Mouse (Mus musculus): ENCODE data around the gene Pnpt1. TPM values are rescaled to one million over a fixed set of nuclear protein-coding genes. Genes with fewer than 3 reads are reported as not detected.

Gene Pnpt1
- polyA plus RNA-seq, 1 experiment from 2014 or later = 41.1 TPM

DNA sequence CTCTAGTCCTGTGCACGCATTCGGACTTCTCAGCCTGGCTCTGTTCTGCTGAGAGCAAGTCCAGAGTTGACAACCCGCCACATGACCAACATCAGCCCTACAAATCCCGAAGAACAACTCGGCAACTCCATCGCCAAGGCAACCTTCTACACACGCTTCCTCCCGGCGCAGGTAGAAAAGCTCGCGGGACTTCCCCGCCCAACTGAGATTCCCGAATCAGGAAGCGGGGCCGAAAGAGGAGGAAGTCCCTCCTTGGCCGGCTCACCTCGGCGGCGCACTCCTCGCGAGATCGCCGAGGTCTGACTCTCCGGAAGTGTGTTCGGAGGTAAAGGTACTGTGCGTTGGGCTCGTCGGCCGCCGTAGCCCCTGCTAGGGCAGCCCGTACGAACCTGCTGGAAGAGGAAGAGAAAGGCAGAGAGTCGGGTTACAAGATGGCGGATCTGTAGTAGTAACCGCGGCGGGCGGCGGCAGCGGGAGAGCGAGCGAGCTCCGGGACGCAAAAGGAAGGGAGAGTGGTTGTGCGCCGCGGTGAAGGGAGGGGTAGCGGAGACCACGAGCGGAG, 42.1 kb downstream of the Pnpt1 start, which contains the start of gene Ppp4r3b:
Gene Ppp4r3b (plus strand): TSS at position 328 of the 562 bp plus-strand sequence.
- Histone ChIP-seq H3K36me3 (ENCODE audit: control insufficient read depth, insufficient read depth) (no peaks in the 10 kb centered on the region), H3K27me3 (ENCODE audit: control insufficient read depth, insufficient read depth, low read length) (no peaks in the 10 kb centered on the region), H3K4me1 (ENCODE audit: control insufficient read depth, insufficient read depth, low read length) (peaks cover 8% of the 10 kb centered on the region), H3K4me2 (ENCODE audit: low read depth, low read length) (peak within 1 kb of the TSS; percentile 93), H3K4me3 (ENCODE audit: low read length) (peak within 1 kb of the TSS; percentile 100), H3K27ac (ENCODE audit: low read length) (peak within 1 kb of the TSS; percentile 95), H3K9ac (ENCODE audit: low read length) (peak within 1 kb of the TSS; percentile 99), H3K9me3 (replicated peaks; ENCODE audit: control insufficient read depth, low read length) (no peaks in the 10 kb centered on the region)
- WGBS = under 1% methylated on average over 50 of the region's 50 CpGs
- peak; percentile 97 for ATAC-seq (replicated peaks; ENCODE audit: extremely low read depth, insufficient read depth, low FRiP score)

DNA sequence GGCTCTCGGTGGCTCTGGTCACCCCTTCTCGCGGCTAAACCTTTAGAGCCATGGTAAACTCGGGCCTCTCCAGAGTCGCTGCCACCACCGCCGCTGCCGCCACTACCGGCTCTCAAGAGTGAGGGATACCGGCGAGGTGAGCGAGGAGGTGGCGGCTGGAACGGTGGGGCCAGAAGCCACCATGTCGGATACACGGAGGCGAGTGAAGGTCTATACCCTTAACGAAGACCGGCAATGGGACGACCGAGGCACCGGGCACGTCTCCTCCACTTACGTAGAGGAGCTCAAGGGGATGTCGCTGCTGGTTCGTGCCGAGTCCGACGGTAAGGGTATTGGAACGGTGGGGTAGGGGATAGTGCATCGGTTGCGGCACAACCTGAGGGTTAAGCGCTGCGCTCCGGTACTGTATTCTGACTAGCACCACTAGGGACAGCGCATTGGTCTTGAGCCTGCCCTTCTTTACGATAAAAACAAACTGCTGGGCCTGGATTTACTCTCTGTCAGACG, 42.6 kb downstream of the Pnpt1 start:
- H3K9me3 ChIP-seq (replicated peaks; ENCODE audit: control insufficient read depth, low read length) = no peaks in the 10 kb centered on the region
- H3K27ac ChIP-seq (ENCODE audit: low read length) = peak overlapping the region; percentile 95
- no peaks in the 10 kb centered on the region for H3K27me3 ChIP-seq (ENCODE audit: control insufficient read depth, insufficient read depth, low read length)
- H3K9ac ChIP-seq (ENCODE audit: low read length) = peak overlapping the region; percentile 99
- H3K4me3 ChIP-seq (ENCODE audit: low read length) = peak overlapping the region; percentile 100
- H3K36me3 ChIP-seq (ENCODE audit: control insufficient read depth, insufficient read depth) = no peaks in the 10 kb centered on the region
- H3K4me1 ChIP-seq (ENCODE audit: control insufficient read depth, insufficient read depth, low read length) = peaks cover 8% of the 10 kb centered on the region
- peak overlapping the region; percentile 92 for H3K4me2 ChIP-seq (ENCODE audit: low read depth, low read length)
- under 1% methylated on average over 38 of the region's 38 CpGs for WGBS
- ATAC-seq (replicated peaks; ENCODE audit: extremely low read depth, insufficient read depth, low FRiP score) = peak; percentile 72

DNA sequence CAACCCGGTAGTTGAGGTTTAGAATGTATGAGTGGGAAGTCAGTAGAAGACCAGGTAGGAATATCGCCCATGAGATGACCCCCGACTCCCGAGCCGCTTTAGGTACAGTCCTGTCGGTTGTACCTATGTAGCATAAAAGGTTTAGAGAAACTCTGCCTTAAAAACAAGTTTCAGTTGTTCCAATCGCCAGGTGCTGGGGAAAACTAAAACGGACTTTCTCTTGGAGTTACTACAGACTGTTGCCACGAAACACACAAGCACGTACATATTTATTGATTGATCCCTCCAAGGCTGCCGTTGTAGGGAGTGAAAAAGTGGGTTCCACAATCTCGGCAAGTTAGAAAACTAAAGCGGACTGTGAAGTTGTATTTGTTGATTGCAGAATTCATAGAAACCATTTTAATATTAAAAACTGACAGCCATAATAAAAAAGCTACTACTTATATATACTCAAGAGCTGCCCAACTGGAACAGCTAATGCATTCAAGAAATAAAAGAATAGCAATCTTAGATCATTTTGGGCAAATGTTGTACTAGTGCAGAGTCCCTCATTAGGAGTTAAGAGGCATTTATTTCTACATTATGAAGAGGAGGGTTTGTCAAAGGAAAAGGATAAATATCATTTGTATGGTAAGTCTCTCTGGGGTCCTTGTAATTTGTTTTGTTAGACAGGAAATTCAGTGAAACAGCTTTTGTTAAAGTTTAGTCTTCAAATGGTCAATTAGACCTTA, 43.3 kb downstream of the Pnpt1 start:
- peak overlapping the region; percentile 95 for H3K27ac ChIP-seq (ENCODE audit: low read length)
- peak overlapping the region; percentile 92 for H3K4me2 ChIP-seq (ENCODE audit: low read depth, low read length)
- peak overlapping the region; percentile 99 for H3K9ac ChIP-seq (ENCODE audit: low read length)
- 1% methylated on average over 13 of the region's 13 CpGs for WGBS
- H3K27me3 ChIP-seq (ENCODE audit: control insufficient read depth, insufficient read depth, low read length) = no peaks in the 10 kb centered on the region
- H3K4me1 ChIP-seq (ENCODE audit: control insufficient read depth, insufficient read depth, low read length) = peaks cover 8% of the 10 kb centered on the region
- ATAC-seq (replicated peaks; ENCODE audit: extremely low read depth, insufficient read depth, low FRiP score) = no peak
- H3K9me3 ChIP-seq (replicated peaks; ENCODE audit: control insufficient read depth, low read length) = no peaks in the 10 kb centered on the region
- peak overlapping the region; percentile 100 for H3K4me3 ChIP-seq (ENCODE audit: low read length)
- no peaks in the 10 kb centered on the region for H3K36me3 ChIP-seq (ENCODE audit: control insufficient read depth, insufficient read depth)

- Histone ChIP-seq H3K4me1 (ENCODE audit: control insufficient read depth, insufficient read depth, low read length) (peaks cover 13% of the 10 kb centered on the region), H3K27me3 (ENCODE audit: control insufficient read depth, insufficient read depth, low read length) (no peaks in the 10 kb centered on the region), H3K9ac (ENCODE audit: low read length) (no peak overlapping the region), H3K27ac (ENCODE audit: low read length) (no peak overlapping the region), H3K4me2 (ENCODE audit: low read depth, low read length) (no peak overlapping the region), H3K36me3 (ENCODE audit: control insufficient read depth, insufficient read depth) (peaks cover 9% of the 10 kb centered on the region; the same call in 1 of the 2 replicates), H3K4me3 (ENCODE audit: low read length) (no peak overlapping the region), H3K9me3 (replicated peaks; ENCODE audit: control insufficient read depth, low read length) (no peaks in the 10 kb centered on the region)
- ATAC-seq (replicated peaks; ENCODE audit: extremely low read depth, insufficient read depth, low FRiP score) = no peak
- 93% methylated on average over 1 of the region's 1 CpGs for WGBS
These were observed 48.8 kb downstream of the Pnpt1 start for GRCm38 (mm10) chr11:29179319-29179718.

DNA sequence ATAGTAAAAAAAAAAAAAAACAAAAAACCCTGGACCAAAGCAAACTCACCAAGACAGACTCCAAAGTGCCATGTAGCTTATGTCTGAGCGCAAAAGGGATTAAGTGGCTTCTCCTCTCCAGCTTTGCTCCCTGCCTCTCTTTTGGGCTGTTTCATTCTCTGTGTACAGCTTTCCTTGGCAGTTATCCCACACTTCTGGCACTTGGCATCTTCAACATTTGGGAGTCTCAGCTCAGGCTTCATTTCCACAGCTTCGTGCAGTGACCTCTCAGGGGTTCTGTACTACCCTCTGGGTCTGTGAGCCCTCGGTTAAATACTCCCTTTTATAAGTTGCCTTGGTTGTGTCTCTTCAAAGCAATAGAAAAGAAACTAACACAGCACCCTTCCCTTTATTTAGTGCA, 50.1 kb downstream of the Pnpt1 start:
- peaks cover 9% of the 10 kb centered on the region; the same call in 1 of the 2 replicates for H3K36me3 ChIP-seq (ENCODE audit: control insufficient read depth, insufficient read depth)
- no peak overlapping the region for H3K9ac ChIP-seq (ENCODE audit: low read length)
- no peak overlapping the region for H3K4me3 ChIP-seq (ENCODE audit: low read length)
- no peaks in the 10 kb centered on the region for H3K9me3 ChIP-seq (replicated peaks; ENCODE audit: control insufficient read depth, low read length)
- WGBS = 49% methylated on average over 3 of the region's 3 CpGs
- H3K27me3 ChIP-seq (ENCODE audit: control insufficient read depth, insufficient read depth, low read length) = no peaks in the 10 kb centered on the region
- ATAC-seq (replicated peaks; ENCODE audit: extremely low read depth, insufficient read depth, low FRiP score) = no peak
- H3K4me2 ChIP-seq (ENCODE audit: low read depth, low read length) = no peak overlapping the region
- peak overlapping the region; percentile 13; the same call in 1 of the 2 replicates for H3K27ac ChIP-seq (ENCODE audit: low read length)
- peaks cover 13% of the 10 kb centered on the region for H3K4me1 ChIP-seq (ENCODE audit: control insufficient read depth, insufficient read depth, low read length)

DNA sequence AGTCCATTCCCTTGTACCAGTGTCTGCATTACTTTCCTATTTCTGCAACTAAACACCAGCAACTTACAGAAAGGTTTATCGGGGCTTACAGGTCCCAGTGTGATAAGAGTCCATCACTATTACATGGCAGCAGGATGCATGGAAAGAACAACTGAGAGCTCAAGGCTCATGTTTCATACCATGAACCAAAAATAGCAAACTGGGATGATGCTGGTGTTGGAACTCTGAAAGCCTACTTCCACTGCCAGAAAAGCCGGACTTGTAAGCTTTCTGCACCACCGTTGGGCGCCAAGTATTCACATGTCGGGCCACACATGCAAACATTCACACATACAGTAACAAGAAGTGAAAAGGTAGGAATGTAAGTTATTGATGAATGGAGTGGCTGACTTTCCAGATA, 51.2 kb downstream of the Pnpt1 start:
- Histone ChIP-seq H3K27me3 (ENCODE audit: control insufficient read depth, insufficient read depth, low read length) (no peaks in the 10 kb centered on the region), H3K4me3 (ENCODE audit: low read length) (no peak overlapping the region), H3K9me3 (replicated peaks; ENCODE audit: control insufficient read depth, low read length) (no peaks in the 10 kb centered on the region), H3K9ac (ENCODE audit: low read length) (no peak overlapping the region), H3K4me1 (ENCODE audit: control insufficient read depth, insufficient read depth, low read length) (peaks cover 13% of the 10 kb centered on the region), H3K4me2 (ENCODE audit: low read depth, low read length) (peak overlapping the region; percentile 36), H3K36me3 (ENCODE audit: control insufficient read depth, insufficient read depth) (peaks cover 19% of the 10 kb centered on the region; the same call in 1 of the 2 replicates), H3K27ac (ENCODE audit: low read length) (peak overlapping the region; percentile 61)
- no peak; the same call in 1 of the 2 replicates for ATAC-seq (replicated peaks; ENCODE audit: extremely low read depth, insufficient read depth, low FRiP score)
- 42% methylated on average over 5 of the region's 5 CpGs for WGBS

DNA sequence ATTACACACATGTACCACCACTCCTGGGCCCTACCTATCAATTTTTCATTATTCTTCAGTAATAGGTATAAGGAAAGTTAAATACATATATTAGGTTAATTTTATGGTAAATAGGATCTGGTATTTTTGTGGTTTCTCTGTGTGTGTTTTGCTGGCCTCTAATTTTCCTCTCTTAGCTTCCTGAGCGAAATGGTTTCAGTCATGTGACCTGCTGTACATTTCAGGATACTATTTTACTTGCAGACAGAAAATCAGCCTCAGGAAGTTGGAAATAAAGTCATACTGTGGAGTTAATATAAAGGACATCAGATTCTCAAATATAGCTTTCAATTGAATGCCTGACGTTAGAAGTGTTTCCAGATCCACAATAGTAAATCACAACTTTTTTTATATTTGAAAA, 58.4 kb downstream of the Pnpt1 start:
- no peak overlapping the region for H3K27ac ChIP-seq (ENCODE audit: low read length)
- 82% methylated on average over 2 of the region's 2 CpGs for WGBS
- no peaks in the 10 kb centered on the region for H3K9me3 ChIP-seq (replicated peaks; ENCODE audit: control insufficient read depth, low read length)
- peaks cover 22% of the 10 kb centered on the region; the same call in 1 of the 2 replicates for H3K36me3 ChIP-seq (ENCODE audit: control insufficient read depth, insufficient read depth)
- H3K4me2 ChIP-seq (ENCODE audit: low read depth, low read length) = no peak overlapping the region
- no peak overlapping the region for H3K4me3 ChIP-seq (ENCODE audit: low read length)
- H3K9ac ChIP-seq (ENCODE audit: low read length) = no peak overlapping the region
- ATAC-seq (replicated peaks; ENCODE audit: extremely low read depth, insufficient read depth, low FRiP score) = no peak
- no peaks in the 10 kb centered on the region for H3K27me3 ChIP-seq (ENCODE audit: control insufficient read depth, insufficient read depth, low read length)
- no peaks in the 10 kb centered on the region; the same call in none of the 2 replicates for H3K4me1 ChIP-seq (ENCODE audit: control insufficient read depth, insufficient read depth, low read length)

- no peaks in the 10 kb centered on the region for H3K4me1 ChIP-seq (ENCODE audit: control insufficient read depth, insufficient read depth, low read length)
- ATAC-seq (replicated peaks; ENCODE audit: extremely low read depth, insufficient read depth, low FRiP score) = no peak
- H3K4me2 ChIP-seq (ENCODE audit: low read depth, low read length) = no peak overlapping the region
- no peaks in the 10 kb centered on the region for H3K9me3 ChIP-seq (replicated peaks; ENCODE audit: control insufficient read depth, low read length)
- peaks cover 27% of the 10 kb centered on the region for H3K36me3 ChIP-seq (ENCODE audit: control insufficient read depth, insufficient read depth)
- no peak overlapping the region for H3K9ac ChIP-seq (ENCODE audit: low read length)
- WGBS = 76% methylated on average over 5 of the region's 5 CpGs
- H3K4me3 ChIP-seq (ENCODE audit: low read length) = no peak overlapping the region
- H3K27ac ChIP-seq (ENCODE audit: low read length) = no peak overlapping the region
- H3K27me3 ChIP-seq (ENCODE audit: control insufficient read depth, insufficient read depth, low read length) = no peaks in the 10 kb centered on the region
These were observed 73.1 kb downstream of the Pnpt1 start for GRCm38 (mm10) chr11:29203653-29204052.

- Histone ChIP-seq H3K36me3 (ENCODE audit: control insufficient read depth, insufficient read depth) (peaks cover 16% of the 10 kb centered on the region), H3K27ac (ENCODE audit: low read length) (no peak overlapping the region), H3K4me2 (ENCODE audit: low read depth, low read length) (no peak overlapping the region), H3K9ac (ENCODE audit: low read length) (no peak overlapping the region), H3K4me3 (ENCODE audit: low read length) (no peak overlapping the region), H3K4me1 (ENCODE audit: control insufficient read depth, insufficient read depth, low read length) (no peaks in the 10 kb centered on the region), H3K9me3 (replicated peaks; ENCODE audit: control insufficient read depth, low read length) (no peaks in the 10 kb centered on the region), H3K27me3 (ENCODE audit: control insufficient read depth, insufficient read depth, low read length) (no peaks in the 10 kb centered on the region)
- 95% methylated on average over 2 of the region's 2 CpGs for WGBS
- ATAC-seq (replicated peaks; ENCODE audit: extremely low read depth, insufficient read depth, low FRiP score) = no peak
These were observed 79.2 kb downstream of the Pnpt1 start for GRCm38 (mm10) chr11:29209774-29210173.
